In the genomic region with DNA sequence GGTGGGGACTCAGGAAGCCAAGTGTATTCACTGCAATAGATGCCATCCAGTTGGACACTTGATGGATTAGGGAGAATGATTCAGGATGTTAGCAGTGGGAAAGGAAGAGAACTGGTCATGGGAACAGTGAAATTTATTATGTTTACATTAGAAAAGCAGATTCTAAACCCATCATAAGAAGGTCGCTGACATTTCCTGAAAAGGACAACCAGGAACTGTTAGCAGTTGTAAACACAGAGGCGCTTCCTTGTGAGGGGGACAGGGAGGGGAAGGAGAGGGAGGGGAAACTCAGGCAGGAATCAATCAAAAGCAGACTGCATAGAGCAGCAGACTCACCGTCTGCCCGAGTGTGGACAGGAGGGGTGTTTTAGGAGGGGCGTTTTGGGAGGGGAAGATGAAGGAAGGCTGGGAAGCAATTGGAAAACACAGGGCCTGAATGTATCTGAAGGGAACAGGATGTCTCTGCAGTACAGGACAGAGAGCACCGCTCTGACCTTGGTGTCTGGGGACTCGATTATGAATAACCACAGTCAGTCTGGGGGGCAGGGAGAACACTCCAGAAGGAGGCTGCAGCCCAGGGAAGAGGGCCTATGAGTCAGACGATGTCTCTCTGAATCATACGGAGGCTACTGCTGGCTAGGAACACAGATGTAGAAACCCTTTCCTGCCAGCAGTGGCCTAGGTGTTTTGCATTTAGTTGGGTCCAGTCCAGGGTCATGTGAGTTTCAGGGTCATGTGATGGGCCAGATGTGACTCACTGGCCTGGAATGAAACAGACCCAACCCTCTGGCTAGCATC, we compare ENCODE assay signal across 8 mouse cellular contexts. TPM values are rescaled to one million over a fixed set of nuclear protein-coding genes. Genes with fewer than 3 reads are reported as not detected.
DNase-seq lines count a peak whose midpoint lies in the region; ATAC-seq and TF ChIP-seq lines count a peak whose summit lies in the region.

No protein-coding gene starts in this region.

- no peak overlapping the region for H3K4me3 ChIP-seq in heart, embryonic 16.5 days (ENCODE audit: low read length)
- H3K4me3 ChIP-seq in cerebellum, adult 2 months (replicated peaks; ENCODE audit: insufficient read depth, low read depth, low read length) = no peak overlapping the region

- WGBS in heart, embryonic 16.5 days = 11% methylated on average over 9 of the region's 9 CpGs
- WGBS in large intestine, adult 2 months = 2% methylated on average over 9 of the region's 9 CpGs
- WGBS in cerebellum, adult 2 months = 36% methylated on average over 9 of the region's 9 CpGs

- TF ChIP-seq POLR2A in cerebellum, adult 2 months (IDR thresholded peaks at IDR 0.05; ENCODE audit: borderline replicate concordance, insufficient read depth, low read length) = no peak

- DNase-seq in right cerebral cortex, postnatal 25 days = peak; percentile 35
- no peak for DNase-seq in right cerebral cortex, postnatal 10 days (ENCODE audit: low spot score in 2 of 2)
- peak; percentile 14 for DNase-seq in embryo, embryonic 9.5 days (ENCODE audit: extremely low spot score)
- peak; percentile 73 for DNase-seq in large intestine, adult 2 months (ENCODE audit: low read depth, low spot score)
- no peak for DNase-seq in cerebellum, postnatal 10 days
- no peak for DNase-seq in cerebellum, adult 2 months

- H3K4me1 ChIP-seq in heart, embryonic 16.5 days (ENCODE audit: control insufficient read depth, insufficient read depth, low read length) = peaks cover 24% of the 10 kb centered on the region
- no peaks in the 10 kb centered on the region for H3K4me1 ChIP-seq in cerebellum, adult 2 months (ENCODE audit: control insufficient read depth, insufficient read depth, low read length)

- peak overlapping the region; percentile 89 for H3K27ac ChIP-seq in heart, embryonic 16.5 days (ENCODE audit: low read length)
- no peak overlapping the region; the same call in 1 of the 2 replicates for H3K27ac ChIP-seq in cerebellum, adult 2 months (ENCODE audit: insufficient read depth, low read length)

- no peaks in the 10 kb centered on the region for H3K9me3 ChIP-seq in heart, embryonic 16.5 days (replicated peaks; ENCODE audit: control insufficient read depth, low read length)

- ATAC-seq in heart, embryonic 16.5 days (replicated peaks; ENCODE audit: extremely low read depth, insufficient read depth, low FRiP score) = peak; percentile 88
- ATAC-seq in megakaryocyte, adult 5-6 weeks (ENCODE audit: poor library complexity, severe bottlenecking) = peak; percentile 38

- H3K4me2 ChIP-seq in heart, embryonic 16.5 days (ENCODE audit: low read depth, low read length) = peak overlapping the region; percentile 26

- peak overlapping the region; percentile 51 for H3K9ac ChIP-seq in heart, embryonic 16.5 days (ENCODE audit: low read length)

- H3K36me3 ChIP-seq in heart, embryonic 16.5 days (ENCODE audit: control insufficient read depth, insufficient read depth) = peaks cover 3% of the 10 kb centered on the region; the same call in 1 of the 2 replicates

- H3K27me3 ChIP-seq in heart, embryonic 16.5 days (ENCODE audit: control insufficient read depth, insufficient read depth, low read length) = no peaks in the 10 kb centered on the region
- H3K27me3 ChIP-seq in cerebellum, adult 2 months (ENCODE audit: control insufficient read depth, insufficient read depth, low read length) = no peaks in the 10 kb centered on the region

- TF ChIP-seq CTCF in cerebellum, adult 2 months (IDR thresholded peaks at IDR 0.05; ENCODE audit: borderline replicate concordance, insufficient read depth, low read depth, low read length) = no peak

RNA-seq across cellular contexts. Expression of a gene that starts 12.9 kb away (rescaled TPM):
- polyA plus RNA-seq in heart, embryonic 16.5 days (2015; fragmentation: Nextera tagmentation; extraction: Ambion mirVana) = 19.4 and 21.0 TPM in 2 replicates
- polyA plus RNA-seq in large intestine, adult 2 months (2012; rRNA removed) = 11.9 and 14.8 TPM in 2 replicates
- total RNA-seq in megakaryocyte, adult 5-6 weeks (2015) = 19.3 and 19.9 TPM in 2 replicates
- 16.6 and 18.3 TPM in 2 replicates for total RNA-seq in megakaryocyte, adult 5-6 weeks (2017)
- 39.8 and 41.3 TPM in 2 replicates for polyA plus RNA-seq in cerebellum, adult 2 months (2012; rRNA removed)

RNA-seq across cellular contexts. Expression of a gene that starts 26.1 kb away (rescaled TPM):
- polyA plus RNA-seq in heart, embryonic 16.5 days (2015; fragmentation: Nextera tagmentation; extraction: Ambion mirVana) = 0.20 and 0.21 TPM in 2 replicates
- 0.71 and 0.90 TPM in 2 replicates for polyA plus RNA-seq in large intestine, adult 2 months (2012; rRNA removed)
- not detected in 2 replicates for total RNA-seq in megakaryocyte, adult 5-6 weeks (2015)
- not detected in 2 replicates for total RNA-seq in megakaryocyte, adult 5-6 weeks (2017)
- polyA plus RNA-seq in cerebellum, adult 2 months (2012; rRNA removed) = 0.17 and 0.18 TPM in 2 replicates

RNA-seq across cellular contexts. Expression of a gene that starts 30.5 kb away (rescaled TPM):
- polyA plus RNA-seq in heart, embryonic 16.5 days (2015; fragmentation: Nextera tagmentation; extraction: Ambion mirVana) = 6.2 and 6.3 TPM in 2 replicates
- polyA plus RNA-seq in large intestine, adult 2 months (2012; rRNA removed) = 67.0 and 85.5 TPM in 2 replicates
- total RNA-seq in megakaryocyte, adult 5-6 weeks (2015) = 59.9 and 97.5 TPM in 2 replicates
- 27.8 and 35.6 TPM in 2 replicates for total RNA-seq in megakaryocyte, adult 5-6 weeks (2017)
- polyA plus RNA-seq in cerebellum, adult 2 months (2012; rRNA removed) = 17.1 and 19.7 TPM in 2 replicates

RNA-seq across cellular contexts. Expression of a gene that starts 42.7 kb away (rescaled TPM):
- polyA plus RNA-seq in heart, embryonic 16.5 days (2015; fragmentation: Nextera tagmentation; extraction: Ambion mirVana) = 9.1 and 12.5 TPM in 2 replicates
- 16.2 and 24.0 TPM in 2 replicates for polyA plus RNA-seq in large intestine, adult 2 months (2012; rRNA removed)
- 8.1 and 10.2 TPM in 2 replicates for total RNA-seq in megakaryocyte, adult 5-6 weeks (2015)
- total RNA-seq in megakaryocyte, adult 5-6 weeks (2017) = 5.7 and 18.8 TPM in 2 replicates
- polyA plus RNA-seq in cerebellum, adult 2 months (2012; rRNA removed) = 8.1 and 9.9 TPM in 2 replicates

RNA-seq across cellular contexts. Expression of a gene that starts 42.7 kb away (rescaled TPM):
- polyA plus RNA-seq in heart, embryonic 16.5 days (2015; fragmentation: Nextera tagmentation; extraction: Ambion mirVana) = 24.8 and 31.1 TPM in 2 replicates
- 25.5 and 43.8 TPM in 2 replicates for polyA plus RNA-seq in large intestine, adult 2 months (2012; rRNA removed)
- total RNA-seq in megakaryocyte, adult 5-6 weeks (2015) = 76.5 and 93.0 TPM in 2 replicates
- total RNA-seq in megakaryocyte, adult 5-6 weeks (2017) = 57.1 and 66.7 TPM in 2 replicates
- 14.4 and 14.8 TPM in 2 replicates for polyA plus RNA-seq in cerebellum, adult 2 months (2012; rRNA removed)

Comparison
In these comparisons a context has a peak if more than half of its experiments do, and no peak if none do; other contexts are left out.
1. DNase-seq: peak in right cerebral cortex, postnatal 25 days (single experiment), embryo, embryonic 9.5 days (single experiment) and large intestine, adult 2 months (single experiment); none in right cerebral cortex, postnatal 10 days (0 of 2), cerebellum, postnatal 10 days (0 of 2) and cerebellum, adult 2 months (0 of 2).